Mouse (Mus musculus) left cerebral cortex, adult 9 months (tissue): ENCODE measurements at regions not wholly inside any gene's neighbourhood (a gene's known extent, or its start where the extent isn't known, plus 50 kb on each side); places are given as distances from the start of the nearest gene placed in this dataset.

Experiments used
- DNase-seq, 2 experiments: peaks; one replicate each; pipeline ENCODE4 v3.0.0; 2022; ENCODE audit warnings: low spot score in 2 of 2

DNA sequence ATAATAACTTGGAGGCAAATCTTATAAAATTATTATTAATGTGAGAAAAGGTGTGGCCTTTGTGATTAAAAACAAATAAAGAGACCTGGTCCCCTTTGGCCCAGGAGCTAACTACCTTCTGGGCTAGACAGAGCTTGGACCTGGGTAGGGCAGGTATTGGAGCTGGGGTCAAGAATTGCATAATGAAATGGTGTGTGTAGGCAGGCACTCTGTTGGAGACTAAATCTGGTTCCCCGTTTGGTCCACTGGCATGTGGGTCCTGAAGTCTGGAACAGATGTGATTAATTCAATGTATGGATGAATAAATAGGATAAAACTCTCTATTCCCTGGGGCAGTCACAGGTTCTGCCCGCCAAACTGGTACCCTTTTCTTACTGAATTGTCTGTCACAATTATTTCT is 301.3 kb upstream of the Clnk start:
- DNase-seq = no peak

- no peak for DNase-seq
Measured at GRCm38 (mm10) chr5:39176906-39177305, 300.3 kb upstream of the Clnk start.

DNA sequence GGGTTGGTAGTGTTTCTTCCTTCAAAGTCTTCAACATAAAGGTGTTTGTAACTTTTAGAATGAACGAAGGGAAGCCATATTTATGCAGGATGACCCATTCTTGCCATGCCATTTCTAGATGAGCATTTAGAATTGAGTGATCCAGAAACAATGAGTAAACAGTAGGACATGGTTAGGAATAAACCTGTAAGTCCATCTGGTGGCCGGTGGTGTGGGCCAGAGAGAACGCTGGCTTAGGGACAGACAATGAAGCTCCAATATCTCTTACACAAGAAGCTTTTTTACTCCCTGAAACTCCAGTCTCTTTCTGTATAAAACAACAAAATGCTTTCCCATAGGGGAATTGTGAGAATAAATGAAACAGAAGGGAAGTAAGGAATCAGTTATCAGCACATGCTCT is 296.9 kb upstream of the Clnk start:
- DNase-seq = no peak

DNA sequence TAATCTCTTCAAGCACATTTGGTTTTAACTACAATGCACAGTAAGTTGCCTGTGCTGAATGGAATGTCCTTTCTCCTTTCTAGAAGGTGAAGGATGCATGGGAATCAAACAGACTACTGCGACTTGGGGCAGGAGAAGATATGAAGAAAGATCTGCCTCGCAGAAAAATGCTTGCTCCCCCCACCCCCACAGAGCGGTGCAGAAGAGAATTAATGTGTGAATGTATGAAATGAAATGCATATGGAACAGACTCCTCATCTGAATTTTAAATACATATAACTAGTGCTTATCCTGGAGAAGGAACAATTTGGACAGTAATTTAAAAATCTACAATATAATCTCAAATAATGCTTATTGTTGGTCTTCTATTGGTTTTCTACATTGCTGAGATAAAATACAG is 283.0 kb upstream of the Clnk start:
- no peak for DNase-seq

DNA sequence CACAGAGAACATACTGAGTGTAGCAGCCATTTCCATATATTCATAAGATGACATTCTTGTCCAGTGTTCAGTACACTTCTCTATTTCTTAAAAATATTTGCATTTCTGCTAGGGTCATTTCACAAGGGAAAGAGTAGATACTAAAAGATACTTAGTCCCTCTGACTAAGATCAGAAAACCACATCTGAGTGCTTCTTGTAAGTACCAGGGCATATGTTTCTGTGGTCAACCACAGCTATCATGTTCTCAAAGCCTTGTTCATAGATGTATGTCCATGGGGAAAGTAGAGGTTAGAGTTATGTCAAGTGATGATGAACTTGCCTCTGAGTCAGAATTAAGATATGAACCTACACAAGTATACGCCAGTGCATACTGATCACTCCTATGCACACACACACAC is 279.2 kb upstream of the Clnk start:
- DNase-seq = no peak

DNA sequence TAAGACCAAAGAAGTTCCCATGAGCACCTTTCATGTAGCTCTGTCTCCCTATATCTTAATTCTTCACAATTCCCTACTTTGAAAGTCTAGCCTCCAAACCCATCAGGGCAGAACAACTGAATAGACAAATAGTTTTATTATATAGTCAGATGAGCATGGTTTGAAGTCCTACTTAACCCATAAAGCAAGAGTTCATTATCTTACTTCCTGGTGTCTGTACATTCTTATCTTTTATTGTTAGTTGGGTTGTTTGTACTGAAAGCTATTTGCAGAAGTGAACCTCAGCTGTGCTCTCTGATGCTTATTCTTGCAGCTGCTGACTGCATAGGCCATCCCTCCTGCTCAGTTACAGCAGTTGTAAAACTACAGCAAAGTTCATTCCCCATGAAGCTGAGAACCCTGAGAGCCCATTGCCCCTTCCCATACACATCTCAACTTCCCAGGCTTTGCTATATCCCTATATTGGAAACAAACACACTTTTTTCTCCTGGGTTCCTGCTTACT is 276.7 kb upstream of the Clnk start:
- DNase-seq = no peak

- DNase-seq = no peak
Measured at GRCm38 (mm10) chr5:39151917-39152316, 275.3 kb upstream of the Clnk start.

GRCm38 (mm10) chr5:39150891-39151290 is 274.3 kb upstream of the Clnk start:
- DNase-seq = no peak

GRCm38 (mm10) chr5:39145658-39146057 is 269.0 kb upstream of the Clnk start:
- peak; percentile 17 to 37 for DNase-seq

DNA sequence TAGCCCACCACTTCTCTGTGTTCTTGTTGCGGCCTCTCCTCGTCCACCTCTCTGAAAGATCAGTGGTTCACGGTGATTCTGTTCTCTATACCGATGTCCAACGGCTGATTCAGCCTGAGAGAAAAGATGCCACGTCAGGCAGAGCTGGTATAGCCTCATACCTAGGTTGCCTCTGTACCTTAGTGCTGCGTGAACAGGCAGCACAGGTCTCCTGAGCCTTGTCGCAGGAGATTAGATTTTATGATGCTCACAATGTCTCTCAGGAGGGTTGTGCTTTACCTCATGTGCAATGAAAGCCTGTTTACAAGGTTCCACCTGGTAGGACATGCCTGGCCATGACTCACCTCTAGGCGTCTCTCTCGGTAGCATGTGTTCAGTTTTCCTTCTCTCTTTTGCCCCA is 267.6 kb upstream of the Clnk start:
- DNase-seq = no peak

DNA sequence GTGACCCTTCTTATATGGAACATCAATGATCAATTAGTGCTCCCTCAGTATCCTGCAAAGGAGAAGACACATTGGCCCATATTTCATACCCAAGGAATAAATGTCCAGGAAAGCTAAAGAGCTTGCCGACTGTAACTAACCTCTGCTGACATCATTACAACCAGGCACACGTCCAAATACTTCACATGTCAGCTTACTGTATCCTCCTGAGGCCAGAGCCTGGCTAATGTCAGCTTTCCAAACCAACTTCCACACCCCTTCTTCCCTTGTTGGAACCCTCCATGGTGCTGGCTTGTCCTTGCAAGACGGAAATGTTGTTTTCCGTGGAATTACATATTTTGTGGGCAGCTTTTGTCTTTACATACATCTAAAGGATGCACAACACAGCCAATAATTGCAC is 267.0 kb upstream of the Clnk start:
- no peak for DNase-seq

DNA sequence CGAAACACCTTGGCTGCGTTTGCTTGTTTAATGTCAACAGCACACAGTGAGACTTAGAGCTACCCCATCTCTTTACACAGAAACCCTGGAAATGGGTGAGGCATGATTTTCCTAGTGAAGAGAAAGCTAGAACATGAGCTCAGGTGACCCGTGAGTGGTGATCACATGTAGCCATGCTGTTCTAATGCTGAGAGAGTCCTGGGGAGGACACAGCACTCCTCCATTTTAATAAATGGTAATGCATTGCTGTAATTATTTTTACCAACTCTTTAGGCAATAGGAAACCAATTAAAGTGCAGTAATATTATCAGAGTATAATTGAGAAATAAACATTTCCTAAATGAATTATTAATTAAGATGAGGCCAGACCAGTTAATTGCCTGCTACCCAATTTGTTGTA is 261.8 kb upstream of the Clnk start:
- no peak for DNase-seq

- DNase-seq = no peak
Measured at GRCm38 (mm10) chr5:39128931-39129330, 252.3 kb upstream of the Clnk start.

DNA sequence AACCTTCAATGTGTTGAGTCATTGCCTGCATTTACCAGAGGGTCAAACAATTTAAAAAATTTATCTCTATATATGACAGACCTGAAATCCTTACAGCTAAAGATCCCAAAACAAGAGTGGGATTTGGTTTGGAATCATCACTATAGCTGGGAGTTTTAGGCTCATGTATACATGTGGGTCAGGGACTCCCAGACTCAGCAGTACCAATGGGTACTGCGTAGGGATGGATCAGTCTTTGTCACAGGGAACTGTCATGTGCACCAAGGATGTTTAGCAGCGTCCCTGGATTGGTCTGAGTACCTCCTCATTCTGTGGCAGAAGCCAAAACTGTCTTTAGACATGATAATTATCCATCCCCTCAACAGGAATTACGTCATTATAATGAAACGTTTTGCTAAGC is 250.2 kb upstream of the Clnk start:
- DNase-seq = no peak

- no peak for DNase-seq
Measured at GRCm38 (mm10) chr5:39126270-39126691, 249.7 kb upstream of the Clnk start.

DNA sequence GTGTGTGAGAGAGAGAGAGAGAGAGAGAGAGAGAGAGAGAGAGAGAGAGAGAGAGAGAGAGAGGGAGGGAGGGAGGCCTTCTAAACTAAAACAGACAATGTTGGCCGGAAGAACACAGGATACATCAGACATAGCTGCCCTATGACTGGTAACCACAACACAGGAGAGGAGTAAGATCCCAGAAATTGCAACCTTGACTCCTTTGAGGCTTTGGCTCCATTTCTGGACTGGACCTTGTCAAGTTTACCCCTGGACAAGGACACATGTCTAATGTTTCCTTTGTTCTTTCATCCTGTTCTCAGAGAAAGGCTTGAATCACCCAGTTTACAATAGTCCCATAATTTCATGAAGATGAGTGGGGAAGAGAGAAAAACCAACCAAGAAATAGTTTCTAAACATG is 233.7 kb upstream of the Clnk start:
- DNase-seq = no peak

DNA sequence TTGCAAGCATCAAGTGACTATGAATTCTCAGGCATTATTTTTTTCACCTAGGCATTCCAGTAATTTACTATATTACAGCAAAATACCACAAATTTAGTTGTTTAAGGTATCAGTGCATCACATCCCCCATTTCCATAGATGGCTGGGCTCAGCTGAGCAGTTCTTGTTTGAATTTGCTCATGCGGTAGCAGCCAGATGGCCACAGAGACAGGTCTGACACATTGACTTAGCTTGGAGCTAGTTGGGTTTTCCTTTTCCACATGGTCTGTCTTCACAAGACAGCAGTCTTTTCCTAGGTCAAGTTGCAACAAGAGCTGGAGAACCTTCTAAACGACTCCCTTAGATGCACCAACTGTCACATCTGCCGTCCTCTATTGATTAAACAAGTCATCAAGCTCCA is 232.9 kb upstream of the Clnk start:
- no peak for DNase-seq

- no peak for DNase-seq
Measured at GRCm38 (mm10) chr5:39099113-39099512, 222.5 kb upstream of the Clnk start.

DNA sequence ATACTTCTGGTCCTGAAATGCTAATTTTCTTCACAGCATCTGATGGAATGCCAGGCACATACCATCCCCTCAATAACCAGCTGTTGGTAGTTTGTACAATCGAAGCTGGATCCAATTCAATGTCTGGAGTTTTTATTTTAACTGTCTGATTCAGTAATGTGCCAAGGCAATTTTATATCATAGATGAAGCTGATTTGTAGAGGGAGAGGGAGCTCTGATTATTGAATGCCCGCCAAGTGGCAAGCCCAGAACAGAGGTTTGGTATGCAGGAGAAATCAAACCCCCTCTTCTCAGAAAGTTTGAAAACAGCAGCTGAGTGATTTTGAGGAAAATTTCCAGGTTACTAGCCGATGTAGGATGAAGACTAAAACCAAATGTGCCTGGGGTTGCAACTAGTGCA is 218.3 kb upstream of the Clnk start:
- no peak for DNase-seq

DNA sequence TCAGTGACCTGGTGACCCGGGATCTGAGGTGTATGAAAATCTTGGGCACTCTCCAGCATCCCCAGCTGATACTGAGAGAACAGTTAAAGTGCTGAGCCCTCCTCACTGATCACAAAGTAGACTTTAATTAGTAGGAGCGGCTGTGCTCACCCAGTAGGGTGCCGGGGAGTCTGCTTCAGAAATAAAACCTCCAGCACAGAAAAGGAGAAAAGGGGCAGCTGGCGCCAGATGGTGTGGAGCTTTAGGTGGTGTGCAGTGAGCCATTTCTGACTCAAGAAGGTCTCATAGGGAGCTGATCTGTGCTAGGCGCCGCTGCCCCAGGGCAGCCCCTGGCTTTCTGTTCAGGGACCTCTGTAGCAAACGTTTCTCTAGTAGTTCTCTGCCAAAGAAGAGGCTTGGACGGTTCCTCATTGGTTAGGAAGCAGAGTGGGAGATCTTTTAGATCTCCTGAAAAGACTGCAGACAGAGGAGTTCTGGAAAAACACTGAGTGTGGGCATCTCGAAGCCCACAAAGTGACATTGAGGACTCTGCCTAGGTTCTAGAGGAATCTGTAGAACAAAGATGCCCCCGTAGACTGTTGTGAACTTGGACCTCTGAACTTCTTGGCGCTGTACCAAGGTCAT is 200.1 kb upstream of the Clnk start:
- DNase-seq = no peak

- DNase-seq = no peak
Measured at GRCm38 (mm10) chr5:39069683-39070082, 193.1 kb upstream of the Clnk start.

DNA sequence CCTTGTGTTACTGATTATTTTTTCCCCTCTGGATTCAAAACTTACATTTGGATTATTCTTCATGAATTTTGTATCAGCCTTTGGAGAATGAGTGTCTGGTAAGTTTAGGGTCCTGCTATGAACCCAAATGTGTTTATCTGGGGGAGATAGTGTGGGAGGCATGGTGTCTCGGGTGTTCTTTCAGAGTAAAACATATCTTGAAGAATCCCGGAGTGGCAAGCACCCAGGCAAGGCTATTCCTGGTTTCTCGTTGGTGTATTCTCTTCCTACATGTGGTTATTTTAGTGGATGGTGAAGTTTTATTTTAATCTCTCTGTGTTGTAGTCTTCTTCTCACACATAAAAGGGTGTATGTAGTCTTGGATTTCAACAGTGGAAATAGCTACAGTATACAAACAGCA is 186.4 kb upstream of the Clnk start:
- peak; percentile 63 to 70 for DNase-seq

DNA sequence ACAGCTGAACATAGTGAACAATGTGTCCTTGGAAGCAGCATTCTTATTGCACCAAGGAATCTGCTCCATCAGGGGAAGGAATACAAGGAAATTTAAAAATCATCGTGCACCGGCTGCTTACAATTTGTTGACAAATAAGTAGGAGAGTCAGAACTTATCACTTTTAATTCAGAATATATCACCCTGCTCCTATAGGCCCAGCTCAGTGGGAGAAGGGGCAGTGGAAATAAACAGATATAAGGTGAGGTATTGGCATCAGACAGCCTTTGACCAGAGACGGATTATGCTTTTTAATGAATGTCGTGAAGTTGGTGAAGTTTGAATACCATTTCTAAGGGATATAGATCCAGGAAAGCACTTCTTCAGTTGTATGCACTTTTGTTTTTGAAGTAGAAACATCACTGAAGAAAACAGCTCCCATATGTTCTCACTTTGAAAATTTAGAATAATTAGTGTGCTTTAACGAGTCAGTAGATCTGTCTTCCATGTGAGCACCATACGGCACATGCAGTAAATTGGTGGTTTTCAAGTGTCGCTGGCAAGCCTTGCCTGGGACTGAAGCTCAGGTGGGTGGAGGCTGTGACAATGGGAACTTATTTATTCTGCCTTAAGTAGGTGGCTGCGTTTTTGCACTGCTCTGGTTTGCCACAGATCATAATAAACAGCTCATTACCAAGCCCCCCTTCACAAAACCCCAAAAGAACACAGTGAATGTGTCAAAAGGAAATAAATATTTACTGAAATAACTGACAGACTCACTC is 176.1 kb upstream of the Clnk start:
- peak; percentile 59 to 82 for DNase-seq

- no peak for DNase-seq
Measured at GRCm38 (mm10) chr5:39050512-39050911, 173.9 kb upstream of the Clnk start.
